Mouse (Mus musculus) cortical plate, adult 2 months (tissue): ENCODE results near the gene Gm19345. TPM values are rescaled to one million over a fixed set of nuclear protein-coding genes. Genes with fewer than 3 reads are reported as not detected.

Source experiments
- H3K27ac ChIP-seq: fragments of 200-500 bp; 2 replicates; pipeline ENCODE4 v1.5.1; 2012; ENCODE audit warnings: low read length, control low read depth, inconsistent platforms; ENCODE audit not compliant: insufficient read depth
- H3K4me1 ChIP-seq: fragments of 200-500 bp; 2 replicates; pipeline ENCODE4 v1.6.1; 2011; ENCODE audit warnings: low read length; ENCODE audit not compliant: control insufficient read depth, insufficient read depth
- H3K4me3 ChIP-seq: fragments of 200-500 bp; 2 replicates; pipeline ENCODE4 v1.5.1; 2011; ENCODE audit warnings: mild to moderate bottlenecking, low read length, control low read depth; ENCODE audit not compliant: insufficient read depth
- CTCF ChIP-seq: fragments of 200-500 bp; IDR thresholded peaks from 2 replicates; pipeline ENCODE4 v1.5.1; 2011; ENCODE audit warnings: mild to moderate bottlenecking, control low read depth, low read length; ENCODE audit not compliant: insufficient read depth; ENCODE audit errors: extremely low read depth
- POLR2A ChIP-seq: fragments of 200-500 bp; IDR thresholded peaks from 2 replicates; pipeline ENCODE4 v1.6.1; 2011; ENCODE audit warnings: mild to moderate bottlenecking, low read length, control low read depth; ENCODE audit not compliant: insufficient read depth; ENCODE audit errors: extremely low read depth
- polyA plus RNA-seq: library from polyadenylated mRNA; depleted of rRNA; stranded (reverse); fragments of >200 nt; gene quantifications from 2 replicates; pipeline ENCODE4 v1.2.3, GENCODE M21; 2012

Gene Gm19345
- polyA plus RNA-seq, 1 experiment, result 3.9 TPM

DNA sequence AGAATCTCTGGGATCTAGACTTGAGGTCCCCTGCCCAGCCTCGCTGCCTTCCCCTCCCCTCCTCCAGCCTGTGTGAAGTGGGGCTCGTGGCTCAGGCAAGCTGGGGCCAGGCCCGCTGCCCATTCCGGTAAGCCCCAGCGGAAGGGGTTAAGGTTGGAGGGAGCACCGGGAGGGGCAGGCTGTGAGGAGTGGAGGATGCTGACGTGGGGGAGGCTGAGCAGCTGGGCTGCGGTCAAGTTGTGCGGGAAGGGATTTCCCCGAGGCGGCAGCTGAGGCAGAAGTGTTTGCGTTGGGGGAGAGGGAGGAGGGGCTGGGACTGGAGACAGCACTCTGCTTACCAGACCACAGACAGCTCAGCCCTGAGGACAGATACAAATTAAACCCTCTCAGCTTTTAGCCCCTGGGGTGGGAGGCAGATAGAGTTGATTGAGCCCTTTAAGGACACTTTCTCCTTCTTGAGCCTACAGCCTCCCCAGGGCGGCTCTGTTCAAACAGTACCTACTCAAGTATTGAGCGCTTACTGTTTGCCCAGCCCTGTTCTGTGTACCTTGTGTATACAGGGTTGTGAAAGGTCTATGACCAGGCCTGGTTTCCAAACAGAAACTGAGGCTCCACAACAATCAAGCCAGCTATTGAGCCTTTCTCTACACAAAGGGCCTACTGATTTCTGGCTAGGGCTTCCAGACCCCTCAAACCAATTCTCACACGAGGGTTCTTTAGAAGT is 34.3 kb upstream of the Gm19345 start:
- H3K27ac ChIP-seq, result no peak overlapping the region
- peaks cover 1% of the 10 kb centered on the region; the same call in 1 of the 2 replicates for H3K4me1 ChIP-seq
- no peak for TF ChIP-seq CTCF
- TF ChIP-seq POLR2A, result no peak
- no peak overlapping the region for H3K4me3 ChIP-seq

DNA sequence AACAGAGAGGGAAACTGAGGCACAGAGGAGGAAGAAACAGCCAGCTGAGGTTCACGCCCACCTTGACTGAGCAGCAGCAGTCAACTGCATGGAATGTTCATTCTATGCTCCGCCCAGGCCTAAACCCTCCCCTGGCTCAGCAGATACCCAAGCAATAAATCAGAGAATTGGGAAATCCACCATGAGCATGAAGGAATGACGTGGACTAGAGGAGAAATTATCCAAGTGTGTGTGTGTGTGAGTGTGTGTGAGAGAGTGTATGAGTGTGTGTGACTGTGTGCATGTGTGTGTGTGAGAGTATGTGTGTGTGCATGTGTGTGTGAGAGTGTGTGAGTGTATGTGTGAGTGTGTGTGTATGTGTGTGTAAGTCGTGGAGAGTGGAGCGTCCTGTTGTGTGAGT is 33.4 kb upstream of the Gm19345 start:
- no peak overlapping the region for H3K4me3 ChIP-seq
- peaks cover 1% of the 10 kb centered on the region; the same call in 1 of the 2 replicates for H3K4me1 ChIP-seq
- no peak for TF ChIP-seq POLR2A
- TF ChIP-seq CTCF, result no peak
- no peak overlapping the region for H3K27ac ChIP-seq

GRCm38 (mm10) chr7:19818875-19819274 is 32.9 kb upstream of the Gm19345 start:
- no peak overlapping the region for H3K4me3 ChIP-seq
- peaks cover 1% of the 10 kb centered on the region; the same call in 1 of the 2 replicates for H3K4me1 ChIP-seq
- no peak overlapping the region for H3K27ac ChIP-seq
- no peak for TF ChIP-seq POLR2A
- TF ChIP-seq CTCF, result no peak

DNA sequence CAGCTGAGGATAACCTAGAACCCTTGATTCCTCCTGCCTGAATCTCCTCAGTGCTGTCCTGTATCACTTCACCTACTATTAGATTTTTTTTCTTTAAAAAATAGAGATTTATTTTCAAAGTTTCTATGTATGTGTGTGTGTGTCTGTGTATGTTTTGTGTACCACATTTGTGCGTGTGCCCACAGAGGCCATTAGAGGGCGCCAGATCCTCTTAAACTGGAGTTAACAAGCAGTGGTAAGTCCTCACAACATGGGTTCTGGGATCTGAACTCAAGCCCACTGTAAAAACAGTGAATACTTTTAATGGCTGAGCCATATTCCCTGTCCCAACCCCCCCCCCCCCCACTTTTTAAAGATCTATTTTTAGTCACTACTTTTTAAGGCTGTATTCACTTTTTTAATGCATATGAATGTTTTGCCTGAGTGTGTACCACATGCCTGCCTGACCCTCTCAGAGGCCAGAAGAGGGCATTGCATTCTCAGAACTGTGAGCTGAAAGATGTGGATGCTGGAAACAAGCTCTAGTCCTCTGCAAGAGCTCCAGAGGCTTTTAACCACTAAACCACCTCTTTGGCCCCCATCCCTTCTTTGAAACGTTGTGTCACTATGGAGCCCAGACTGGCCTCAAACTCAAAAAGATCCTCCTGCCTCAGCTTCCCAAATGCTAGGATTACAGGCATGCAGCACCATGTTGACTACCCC is 31.3 kb upstream of the Gm19345 start:
- no peak overlapping the region for H3K27ac ChIP-seq
- TF ChIP-seq POLR2A, result no peak
- H3K4me1 ChIP-seq, result peaks cover 1% of the 10 kb centered on the region; the same call in 1 of the 2 replicates
- no peak overlapping the region for H3K4me3 ChIP-seq

- Histone ChIP-seq H3K4me1 (no peaks in the 10 kb centered on the region), H3K27ac (no peak overlapping the region), H3K4me3 (no peak overlapping the region)
- TF ChIP-seq CTCF (no peak), POLR2A (no peak)
These were observed 30.2 kb upstream of the Gm19345 start for GRCm38 (mm10) chr7:19821633-19822032.

- Histone ChIP-seq H3K4me1 (no peaks in the 10 kb centered on the region), H3K4me3 (no peak overlapping the region), H3K27ac (no peak overlapping the region)
- TF ChIP-seq POLR2A (no peak), CTCF (no peak)
These were observed 29.6 kb upstream of the Gm19345 start for GRCm38 (mm10) chr7:19822193-19822592.

- Histone ChIP-seq H3K4me3 (no peak within 1 kb of the TSS), H3K4me1 (no peaks in the 10 kb centered on the region), H3K27ac (0 out of 2 replicates have a peak within 1 kb of the TSS, but pooled peaks have one; percentile 10)
- TF ChIP-seq POLR2A (no peak), CTCF (no peak)
These were observed 29.2 kb upstream of the Gm19345 start, which contains the start of gene Bcl3 for GRCm38 (mm10) chr7:19822604-19823058. Gene Bcl3 (minus strand): TSS chr7:19822770.

DNA sequence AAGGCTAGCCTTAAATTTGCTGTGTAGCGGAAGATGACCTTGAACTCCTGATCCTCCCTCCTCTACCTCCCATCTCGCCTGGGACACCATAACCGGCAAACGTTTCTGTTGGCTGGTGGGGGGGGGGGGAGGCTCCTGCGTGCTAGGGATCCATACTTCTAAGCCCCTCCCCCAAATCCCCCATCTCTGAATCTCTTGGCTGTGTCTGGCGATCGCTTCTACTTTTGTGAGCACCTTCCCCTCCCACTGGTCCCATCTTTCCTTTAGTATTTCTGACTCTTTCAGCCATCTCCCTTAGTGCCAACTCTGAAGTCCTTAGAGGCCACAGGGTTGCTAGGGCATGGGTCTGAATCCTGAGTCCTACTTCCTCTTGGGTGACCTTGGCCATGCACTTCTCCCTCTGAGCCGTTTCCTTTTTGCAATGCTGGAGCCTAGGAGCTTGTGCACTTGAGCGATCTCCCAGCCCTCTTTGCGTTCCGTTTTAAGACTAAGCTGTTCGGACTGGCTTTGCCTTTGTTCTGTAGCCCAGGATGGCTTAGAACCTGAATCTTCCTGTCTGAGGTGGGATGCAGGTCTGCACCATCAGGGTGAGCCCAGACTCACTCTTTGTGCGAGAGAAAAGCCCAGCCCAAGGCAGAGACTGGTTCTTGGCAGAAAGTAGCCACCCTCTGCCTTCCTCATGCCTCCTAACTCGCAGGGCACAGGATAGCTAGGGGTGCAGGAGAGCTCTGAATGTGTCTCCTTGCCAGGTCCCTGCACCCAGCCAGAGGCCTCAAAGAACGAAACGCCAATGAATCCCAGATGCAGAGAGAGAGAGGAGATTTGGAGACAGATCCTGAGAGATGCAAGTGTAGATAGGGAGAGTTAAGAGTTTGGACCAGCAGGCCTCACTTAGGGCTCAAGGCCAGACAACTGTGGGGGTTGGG is 28.3 kb upstream of the Gm19345 start:
- TF ChIP-seq POLR2A (no peak), CTCF (no peak)
- Histone ChIP-seq H3K27ac (0 out of 2 replicates have a peak overlapping the region, but pooled peaks have one; percentile 10), H3K4me3 (no peak overlapping the region), H3K4me1 (no peaks in the 10 kb centered on the region)

- no peak for TF ChIP-seq CTCF
- TF ChIP-seq POLR2A, result no peak
- no peaks in the 10 kb centered on the region for H3K4me1 ChIP-seq
- no peak overlapping the region for H3K4me3 ChIP-seq
- 0 out of 2 replicates have a peak overlapping the region, but pooled peaks have one; percentile 10 for H3K27ac ChIP-seq
These were observed 27.4 kb upstream of the Gm19345 start for GRCm38 (mm10) chr7:19824182-19824973.
